Mouse (Mus musculus) adipocyte (in vitro differentiated cells): Measurements from ENCODE around the gene Mrps27.
A peak's percentile ranks its signal among the peaks of the same experiment; 100 is the strongest.

Experiments used
- DNase-seq: peaks from one replicate; pipeline ENCODE4 v3.0.0-alpha.2; 2016; ENCODE audit warnings: low spot score

The Mrps27 gene

GRCm38 (mm10) chr13:99387901-99388811, 43.6 kb downstream of the Mrps27 start:
- DNase-seq: no peak

GRCm38 (mm10) chr13:99391417-99391816, 46.8 kb downstream of the Mrps27 start:
- DNase-seq: peak; percentile 84

GRCm38 (mm10) chr13:99393128-99393527, 48.5 kb downstream of the Mrps27 start:
- DNase-seq: no peak

- no peak for DNase-seq
Measured at GRCm38 (mm10) chr13:99394694-99395093, 50.1 kb downstream of the Mrps27 start.

- no peak for DNase-seq
Measured at GRCm38 (mm10) chr13:99395531-99395930, 50.9 kb downstream of the Mrps27 start.

GRCm38 (mm10) chr13:99397228-99397627, 52.6 kb downstream of the Mrps27 start:
- DNase-seq: no peak

GRCm38 (mm10) chr13:99398149-99398701, 53.6 kb downstream of the Mrps27 start:
- DNase-seq: no peak

GRCm38 (mm10) chr13:99399373-99399772, 54.8 kb downstream of the Mrps27 start:
- no peak for DNase-seq

GRCm38 (mm10) chr13:99409216-99409615, 64.6 kb downstream of the Mrps27 start:
- no peak for DNase-seq

- no peak for DNase-seq
Measured at GRCm38 (mm10) chr13:99410611-99411515, 66.3 kb downstream of the Mrps27 start.

GRCm38 (mm10) chr13:99411761-99412160, 67.2 kb downstream of the Mrps27 start:
- DNase-seq: no peak

- no peak for DNase-seq
Measured at GRCm38 (mm10) chr13:99412477-99413080, 68.0 kb downstream of the Mrps27 start.

- no peak for DNase-seq
Measured at GRCm38 (mm10) chr13:99413481-99414351, 69.1 kb downstream of the Mrps27 start.

GRCm38 (mm10) chr13:99414352-99414742, 69.8 kb downstream of the Mrps27 start:
- no peak for DNase-seq

- no peak for DNase-seq
Measured at GRCm38 (mm10) chr13:99416601-99417000, 72.0 kb downstream of the Mrps27 start.

GRCm38 (mm10) chr13:99423581-99423980, 79.0 kb downstream of the Mrps27 start:
- no peak for DNase-seq

- DNase-seq: no peak
Measured at GRCm38 (mm10) chr13:99433068-99434008, 88.8 kb downstream of the Mrps27 start.

GRCm38 (mm10) chr13:99434494-99434893, 89.9 kb downstream of the Mrps27 start:
- no peak for DNase-seq

GRCm38 (mm10) chr13:99437051-99437450, 92.5 kb downstream of the Mrps27 start:
- DNase-seq: no peak

GRCm38 (mm10) chr13:99439357-99439756, 94.8 kb downstream of the Mrps27 start:
- no peak for DNase-seq
